Mouse (Mus musculus): Measurements from ENCODE around the gene Olfr711. TPM values are rescaled to one million over a fixed set of nuclear protein-coding genes. Genes with fewer than 3 reads are reported as not detected.
"Not testable (repeated sequence)": the region's sequence is repeated elsewhere in the genome, so short reads cannot be mapped to it uniquely, and the experiment has no call there.

The Olfr711 gene
- polyA plus RNA-seq, 1 experiment from 2014 or later = not detected

DNA sequence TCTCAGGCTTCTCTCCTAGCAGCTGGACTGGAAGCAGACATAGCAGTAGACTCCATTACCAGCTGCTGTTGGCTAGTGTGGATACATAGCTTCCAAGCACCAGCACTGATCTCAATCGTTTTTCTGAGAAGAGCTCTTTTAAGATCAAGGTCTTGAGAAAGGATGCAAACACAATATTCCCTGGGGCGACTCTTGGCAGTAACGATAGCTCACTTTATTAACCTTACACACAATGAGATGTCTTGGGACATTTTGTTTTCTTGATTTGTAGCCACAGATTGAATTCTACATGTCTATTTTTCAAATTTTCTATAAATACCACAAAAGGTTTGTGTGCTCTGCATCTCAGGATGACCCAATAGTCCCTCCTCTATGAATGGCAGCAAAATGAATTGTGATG lies 27.0 kb downstream of the Olfr711 start, which contains the start of gene Olfr710:
Gene Olfr710 (minus strand): TSS at position 101 of the 400 bp plus-strand sequence.
- Histone ChIP-seq H3K27ac (ENCODE audit: low read depth) (no peak within 1 kb of the TSS), H3K4me2 (ENCODE audit: low read depth, low read length) (no peak within 1 kb of the TSS), H3K9ac (replicated peaks) (no peak within 1 kb of the TSS), H3K27me3 (ENCODE audit: insufficient read depth, low read length) (no peaks in the 10 kb centered on the region), H3K4me1 (ENCODE audit: insufficient read depth) (no peaks in the 10 kb centered on the region), H3K9me3 (ENCODE audit: low read length) (no peaks in the 10 kb centered on the region), H3K4me3 (ENCODE audit: low read depth, low read length) (no peak within 1 kb of the TSS), H3K36me3 (replicated peaks; ENCODE audit: insufficient read depth, low read length) (no peaks in the 10 kb centered on the region)
- 74% methylated on average over 3 of the region's 3 CpGs for WGBS (ENCODE audit: insufficient replicate concordance)
- ATAC-seq (no peak), DNase-seq (no peak)
- no peak for TF ChIP-seq EP300 (IDR thresholded peaks at IDR 0.05; ENCODE audit: low read depth)
- no peak for TF ChIP-seq CTCF (IDR thresholded peaks at IDR 0.05; ENCODE audit: low read depth)

DNA sequence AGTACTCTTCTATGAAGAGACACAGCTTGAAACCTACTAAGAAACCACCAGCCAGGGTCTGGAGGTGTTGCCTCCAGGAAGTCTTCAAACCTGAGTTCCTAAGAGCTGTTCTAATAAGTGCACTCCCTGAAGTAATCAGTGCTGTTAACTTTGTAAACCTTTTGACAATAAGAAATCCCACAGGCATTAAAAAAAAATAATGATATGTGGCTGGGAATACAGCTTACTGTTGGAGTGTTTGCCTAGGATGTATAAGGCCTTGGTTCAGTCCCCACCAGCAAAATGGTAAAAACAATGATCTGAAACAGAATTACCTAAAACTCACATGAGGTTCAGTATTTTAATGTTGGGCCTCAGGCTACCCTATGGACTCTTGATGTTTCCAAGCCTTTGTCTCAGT lies 43.1 kb downstream of the Olfr711 start, which contains the start of gene Olfr709-ps1:
Gene Olfr709-ps1 (minus strand): TSS at position 101 of the 400 bp plus-strand sequence.
- Histone ChIP-seq H3K27ac (ENCODE audit: low read depth) (no peak within 1 kb of the TSS), H3K4me3 (ENCODE audit: low read depth, low read length) (no peak within 1 kb of the TSS), H3K9me3 (ENCODE audit: low read length) (no peaks in the 10 kb centered on the region), H3K36me3 (replicated peaks; ENCODE audit: insufficient read depth, low read length) (no peaks in the 10 kb centered on the region), H3K27me3 (ENCODE audit: insufficient read depth, low read length) (no peaks in the 10 kb centered on the region), H3K4me1 (ENCODE audit: insufficient read depth) (no peaks in the 10 kb centered on the region), H3K4me2 (ENCODE audit: low read depth, low read length) (no peak within 1 kb of the TSS), H3K9ac (replicated peaks) (no peak within 1 kb of the TSS)
- TF ChIP-seq CTCF (IDR thresholded peaks at IDR 0.05; ENCODE audit: low read depth) (no peak), EP300 (IDR thresholded peaks at IDR 0.05; ENCODE audit: low read depth) (no peak)
- DNase-seq = no peak
- no peak for ATAC-seq

DNA sequence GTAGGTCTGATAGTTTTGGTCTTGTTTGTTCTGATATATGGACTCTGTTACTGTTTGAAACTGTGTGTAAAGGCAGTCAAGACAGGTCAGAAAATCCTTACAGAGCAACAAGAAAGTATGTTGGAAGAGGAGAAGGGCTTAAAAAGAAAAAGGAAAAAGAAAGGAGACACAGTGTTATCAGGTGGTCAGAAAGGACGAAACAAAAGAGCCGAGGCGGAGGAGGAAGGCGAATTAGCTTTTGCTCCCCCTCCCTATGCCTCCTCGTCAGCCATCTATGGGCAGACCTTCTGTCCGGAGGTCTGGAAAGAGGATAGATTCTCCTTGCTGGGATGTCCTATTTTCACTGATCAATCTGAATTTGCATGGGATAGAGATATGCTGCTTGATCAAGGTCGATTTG lies 54.3 kb downstream of the Olfr711 start:
- 71% methylated on average over 7 of the region's 7 CpGs for WGBS (ENCODE audit: insufficient replicate concordance)
- H3K27me3 ChIP-seq (ENCODE audit: insufficient read depth, low read length); H3K4me2 ChIP-seq (ENCODE audit: low read depth, low read length); H3K9ac ChIP-seq (replicated peaks); ATAC-seq; H3K36me3 ChIP-seq (replicated peaks; ENCODE audit: insufficient read depth, low read length); DNase-seq; H3K9me3 ChIP-seq (ENCODE audit: low read length); H3K4me3 ChIP-seq (ENCODE audit: low read depth, low read length); H3K4me1 ChIP-seq (ENCODE audit: insufficient read depth); H3K27ac ChIP-seq (ENCODE audit: low read depth): not testable (repeated sequence)

Other genes starting within 250 kb of the Olfr711 start
- not detected in 2 replicates for gene Olfr697, start 233.0 kb downstream of the Olfr711 start, polyA plus RNA-seq (2015; fragmentation: Nextera tagmentation; extraction: Ambion mirVana)
- not detected in 2 replicates for gene Olfr698, start 220.1 kb downstream of the Olfr711 start, polyA plus RNA-seq (2015; fragmentation: Nextera tagmentation; extraction: Ambion mirVana)
- gene Olfr699, start 182.3 kb downstream of the Olfr711 start, polyA plus RNA-seq (2015; fragmentation: Nextera tagmentation; extraction: Ambion mirVana) = not detected in 2 replicates
- gene Olfr700, start 166.6 kb downstream of the Olfr711 start, polyA plus RNA-seq (2015; fragmentation: Nextera tagmentation; extraction: Ambion mirVana) = not detected in 2 replicates
- not detected in 2 replicates for gene Olfr701, start 161.3 kb downstream of the Olfr711 start, polyA plus RNA-seq (2015; fragmentation: Nextera tagmentation; extraction: Ambion mirVana)
- not detected in 2 replicates for gene Olfr702, start 141.6 kb downstream of the Olfr711 start, polyA plus RNA-seq (2015; fragmentation: Nextera tagmentation; extraction: Ambion mirVana)
- gene Olfr703, start 132.1 kb downstream of the Olfr711 start, polyA plus RNA-seq (2015; fragmentation: Nextera tagmentation; extraction: Ambion mirVana) = not detected in 2 replicates
- gene Olfr704, start 112.3 kb downstream of the Olfr711 start, polyA plus RNA-seq (2015; fragmentation: Nextera tagmentation; extraction: Ambion mirVana) = not detected in 2 replicates
- gene Olfr705, start 98.6 kb downstream of the Olfr711 start, polyA plus RNA-seq (2015; fragmentation: Nextera tagmentation; extraction: Ambion mirVana) = not detected in 2 replicates
- not detected in 2 replicates for gene Olfr706, start 87.3 kb downstream of the Olfr711 start, polyA plus RNA-seq (2015; fragmentation: Nextera tagmentation; extraction: Ambion mirVana)
- not detected in 2 replicates for gene Olfr707, start 74.2 kb downstream of the Olfr711 start, polyA plus RNA-seq (2015; fragmentation: Nextera tagmentation; extraction: Ambion mirVana)
- not detected in 2 replicates for gene Olfr1532-ps1, start 67.5 kb downstream of the Olfr711 start, polyA plus RNA-seq (2015; fragmentation: Nextera tagmentation; extraction: Ambion mirVana)
- gene Olfr709-ps1, start 43.2 kb downstream of the Olfr711 start, polyA plus RNA-seq (2015; fragmentation: Nextera tagmentation; extraction: Ambion mirVana) = not detected in 2 replicates
- gene Olfr710, start 27.1 kb downstream of the Olfr711 start, polyA plus RNA-seq (2015; fragmentation: Nextera tagmentation; extraction: Ambion mirVana) = not detected in 2 replicates
- not detected in 2 replicates for gene Olfr6, start 11.5 kb downstream of the Olfr711 start, polyA plus RNA-seq (2015; fragmentation: Nextera tagmentation; extraction: Ambion mirVana)
- not detected in 2 replicates for gene Olfr2, start 30.6 kb upstream of the Olfr711 start, polyA plus RNA-seq (2015; fragmentation: Nextera tagmentation; extraction: Ambion mirVana)
- gene Olfr713, start 55.7 kb upstream of the Olfr711 start, polyA plus RNA-seq (2015; fragmentation: Nextera tagmentation; extraction: Ambion mirVana) = not detected in 2 replicates
- gene Olfr714, start 95.5 kb upstream of the Olfr711 start, polyA plus RNA-seq (2015; fragmentation: Nextera tagmentation; extraction: Ambion mirVana) = not detected in 2 replicates
- gene Olfr17, start 117.8 kb upstream of the Olfr711 start, polyA plus RNA-seq (2015; fragmentation: Nextera tagmentation; extraction: Ambion mirVana) = not detected in 2 replicates
- not detected in 2 replicates for gene Olfr715b, start 134.9 kb upstream of the Olfr711 start, polyA plus RNA-seq (2015; fragmentation: Nextera tagmentation; extraction: Ambion mirVana)
- not detected in 2 replicates for gene Olfr715, start 155.6 kb upstream of the Olfr711 start, polyA plus RNA-seq (2015; fragmentation: Nextera tagmentation; extraction: Ambion mirVana)
- gene Olfr716, start 162.9 kb upstream of the Olfr711 start, polyA plus RNA-seq (2015; fragmentation: Nextera tagmentation; extraction: Ambion mirVana) = not detected in 2 replicates
- not detected in 2 replicates for gene Nlrp14, start 191.5 kb upstream of the Olfr711 start, polyA plus RNA-seq (2015; fragmentation: Nextera tagmentation; extraction: Ambion mirVana)
- not detected in 2 replicates for gene Rbmxl2, start 234.0 kb upstream of the Olfr711 start, polyA plus RNA-seq (2015; fragmentation: Nextera tagmentation; extraction: Ambion mirVana)